Mouse (Mus musculus) naive thymus-derived CD4-positive, alpha-beta T cell, adult 2 months (primary cell): ENCODE measurements around the gene Cldn17.

Source experiments
- DNase-seq: peaks from one replicate; pipeline ENCODE4 v3.0.0-alpha.2; 2011; ENCODE audit warnings: low read depth

Gene Cldn17

GRCm38 (mm10) chr16:88506878-88507277, at the start of gene Cldn17:
Gene Cldn17, minus strand, starts transcription at chr16:88506978.
- no peak for DNase-seq

- no peak for DNase-seq
Observed at GRCm38 (mm10) chr16:88542488-88542887, 35.7 kb upstream of the Cldn17 start.

- DNase-seq, result no peak
Observed at GRCm38 (mm10) chr16:88539841-88540487, 33.2 kb upstream of the Cldn17 start.

DNA sequence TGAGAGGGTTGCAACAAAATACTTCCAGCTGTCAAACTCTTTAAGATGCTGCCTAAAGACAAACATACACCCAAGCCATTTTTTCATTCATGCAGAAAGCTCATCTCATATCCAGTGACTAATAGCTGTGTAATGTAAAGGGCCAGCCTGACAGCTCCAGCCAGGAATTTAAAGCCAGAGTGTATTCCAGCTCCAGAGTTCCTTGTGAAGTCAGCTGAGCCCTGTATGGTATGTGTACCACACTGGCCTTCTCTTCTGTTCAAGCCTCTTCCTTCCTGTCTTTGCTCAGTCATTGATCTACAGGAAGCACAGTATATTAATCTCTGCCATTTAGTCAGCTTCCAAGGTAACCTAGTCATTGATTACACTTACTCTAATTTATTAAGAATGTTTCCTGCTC, 4.6 kb upstream of the Cldn17 start:
- no peak for DNase-seq

DNA sequence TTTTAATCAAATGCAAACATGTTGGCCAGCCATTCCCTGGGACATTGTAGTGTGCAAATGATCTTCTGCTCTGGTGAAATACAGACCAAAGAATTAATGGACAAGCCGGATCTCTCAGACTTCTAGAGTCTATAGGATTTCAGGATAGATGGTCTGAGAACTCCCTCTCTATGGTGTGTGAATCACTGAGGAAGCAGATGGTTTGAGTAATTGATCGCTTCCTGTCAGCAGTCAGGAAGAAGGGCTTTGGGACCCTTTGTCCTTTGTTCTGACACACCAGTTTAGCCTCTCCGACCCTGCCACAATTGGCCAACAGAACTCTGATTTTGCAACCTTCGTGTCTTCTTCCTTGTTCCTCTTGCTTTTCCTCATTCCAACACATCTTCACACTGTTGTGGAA, 1.4 kb upstream of the Cldn17 start:
- no peak for DNase-seq

DNA sequence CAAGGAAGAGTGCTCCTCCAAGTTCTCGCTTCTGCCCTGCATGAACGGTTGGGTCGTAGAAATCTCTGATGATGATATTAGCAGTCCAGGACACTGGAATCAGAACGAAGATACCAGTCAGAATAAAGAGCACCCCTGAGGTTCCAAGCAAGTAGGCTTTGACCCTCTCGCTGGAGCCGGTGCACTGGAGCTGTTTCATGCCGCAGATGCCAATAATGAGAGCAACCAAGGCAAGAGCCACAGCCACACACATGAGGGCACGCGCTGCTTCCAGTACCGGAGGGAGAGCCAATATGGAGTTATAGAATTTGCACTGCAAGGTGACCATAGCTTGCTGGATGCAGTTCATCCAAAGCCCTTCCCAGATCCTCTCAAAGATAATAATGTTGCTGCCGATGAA, 440 bp downstream of the Cldn17 start:
- no peak for DNase-seq

- DNase-seq, result no peak
Observed at GRCm38 (mm10) chr16:88488096-88488495, 18.7 kb downstream of the Cldn17 start.

DNA sequence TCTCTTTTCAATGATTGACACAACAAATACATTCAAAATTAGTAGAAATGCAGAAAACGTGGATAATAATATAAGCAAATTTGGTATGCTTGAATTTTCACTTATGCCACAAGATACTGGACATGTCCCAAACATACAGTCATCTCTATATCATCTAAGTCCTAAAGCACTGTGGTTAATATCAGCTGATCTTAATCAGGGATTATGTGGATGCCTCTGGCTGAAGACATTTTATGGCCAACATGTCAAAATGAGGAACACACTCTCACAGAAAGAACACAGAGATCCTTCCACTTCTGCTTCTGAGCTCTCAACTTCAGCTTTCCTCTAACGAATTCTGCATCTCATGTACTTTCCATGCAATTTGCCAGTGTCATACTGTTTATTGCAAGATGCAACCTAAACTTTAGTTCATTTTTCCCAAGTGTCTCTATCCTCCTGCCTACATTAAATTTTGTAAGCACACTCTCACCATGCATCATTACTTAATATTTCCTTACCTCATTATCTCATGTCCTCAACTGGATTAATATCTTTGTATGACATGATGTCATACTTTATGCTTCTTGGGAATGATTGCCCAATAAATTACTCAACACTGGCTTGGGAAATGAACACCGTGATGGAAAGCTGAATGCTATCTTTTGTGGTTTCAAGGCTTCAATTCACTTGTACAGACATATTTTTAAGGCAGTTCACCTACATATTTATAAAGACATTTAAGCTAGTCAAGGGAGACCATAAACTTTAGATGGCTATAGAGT, 26.6 kb downstream of the Cldn17 start:
- no peak for DNase-seq

GRCm38 (mm10) chr16:88463235-88463634, 43.5 kb downstream of the Cldn17 start:
- no peak for DNase-seq
